Mouse (Mus musculus) left cerebral cortex, postnatal 14 days (tissue): ENCODE results near the gene Mapkbp1. TPM values are rescaled to one million over a fixed set of nuclear protein-coding genes. Genes with fewer than 3 reads are reported as not detected.

ENCODE experiments used
- DNase-seq, 2 experiments: peaks; one replicate each; pipeline ENCODE4 v3.0.0; 2021 to 2022; ENCODE audit warnings: low spot score in 2 of 2, mixed read lengths in 1 of 2
- intact Hi-C: fragments of 180-260 bp; cut with DNase I; formaldehyde crosslinking; loops from one replicate; pipeline ENCODE4 v1.15.1; 2025
- total RNA-seq, 2 experiments: library from RNA; stranded (reverse); gene quantifications; 2 replicates each; pipeline ENCODE4 v1.2.3; 2021

Mapkbp1 gene
- total RNA-seq, 2 experiments from 2014 or later, result 61.2 to 65.9 TPM

GRCm38 (mm10) chr2:120003970-120004369 is 31.5 kb downstream of the Mapkbp1 start:
- DNase-seq, result no peak
- intact Hi-C loops, result no loop called here

- DNase-seq, result no peak
- intact Hi-C loops, result no loop called here
Measured at GRCm38 (mm10) chr2:120006696-120007095, 34.2 kb downstream of the Mapkbp1 start.

DNA sequence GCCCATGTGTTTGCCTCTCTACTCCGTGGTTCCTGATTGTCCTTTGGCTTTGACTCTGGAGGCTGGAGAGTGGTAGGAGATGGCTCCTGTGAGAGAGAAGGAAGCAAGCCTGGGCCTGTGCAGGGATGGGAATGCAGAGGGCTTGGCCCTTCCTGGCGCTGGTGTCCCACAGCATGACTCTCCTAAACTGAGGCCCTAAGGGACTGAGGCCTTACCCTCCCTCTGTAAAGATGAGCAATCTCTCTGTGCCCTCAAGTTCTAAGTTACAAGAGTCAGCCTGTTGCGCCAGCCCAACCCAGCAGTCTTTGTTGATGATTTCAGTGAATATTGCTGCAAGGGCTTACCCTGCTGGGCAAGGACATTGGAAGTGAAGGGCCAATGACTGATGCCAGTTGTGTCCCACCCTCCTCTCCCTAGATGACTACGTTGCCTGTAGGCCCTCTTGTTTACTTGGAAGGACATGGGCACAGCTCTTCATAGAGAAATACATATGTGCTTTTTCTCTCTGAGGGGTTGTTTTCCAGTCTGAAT is 35.2 kb downstream of the Mapkbp1 start:
- DNase-seq, result no peak
- intact Hi-C loops, result no loop called here

DNA sequence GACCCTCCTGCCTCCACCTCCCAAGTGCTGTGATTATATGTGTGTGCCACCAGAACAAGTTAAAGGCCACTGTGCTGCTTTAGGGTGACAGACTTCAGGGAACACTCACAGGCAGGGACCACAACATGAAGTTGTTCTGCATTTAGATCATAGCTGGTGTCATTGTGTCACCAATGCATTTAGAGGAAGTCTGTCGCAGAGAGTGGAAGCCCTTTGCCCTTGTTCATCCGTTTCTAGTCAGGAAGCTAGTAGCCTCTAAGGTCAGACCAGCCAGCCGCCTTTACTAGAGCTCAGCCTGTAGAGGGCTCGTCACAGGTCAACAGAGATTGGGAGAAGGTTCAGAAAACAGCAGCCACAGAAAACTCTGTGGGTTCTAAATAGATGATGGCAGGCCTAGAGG is 36.2 kb downstream of the Mapkbp1 start:
- intact Hi-C loops, result no loop called here

GRCm38 (mm10) chr2:120011462-120012200 is 39.1 kb downstream of the Mapkbp1 start:
- DNase-seq, result peak; percentile 70 to 71

More for the DNA sequence above, 36.2 kb downstream of the Mapkbp1 start:
- DNase-seq, result no peak

DNA sequence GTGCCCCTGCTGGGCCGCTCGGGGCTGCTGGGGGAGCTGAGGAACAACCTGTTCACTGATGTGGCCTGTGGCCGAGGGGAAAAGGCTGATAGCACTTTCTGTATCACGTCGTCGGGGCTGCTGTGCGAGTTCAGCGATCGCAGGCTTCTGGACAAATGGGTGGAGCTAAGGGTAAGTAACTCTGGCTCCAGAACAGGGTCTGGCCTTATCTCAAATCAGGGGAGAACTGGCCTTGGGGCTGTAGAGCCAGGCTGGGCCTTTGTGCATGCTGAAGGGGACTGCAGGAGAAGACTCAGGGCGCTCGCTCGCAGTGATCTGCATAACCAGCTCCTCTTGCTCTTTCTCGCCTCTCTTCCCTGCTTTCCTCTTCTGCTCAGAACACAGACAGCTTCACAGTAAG is 40.4 kb downstream of the Mapkbp1 start:
- intact Hi-C loops, result no loop called here
- DNase-seq, result no peak

More at GRCm38 (mm10) chr2:120011462-120012200, 39.1 kb downstream of the Mapkbp1 start:
- intact Hi-C loops, result loop anchor here (2.0 kb wide), 1 partner anchor 41 kb away; no protein-coding TSS in a partner anchor

- intact Hi-C loops, result no loop called here
Measured at GRCm38 (mm10) chr2:120013831-120014486, 41.5 kb downstream of the Mapkbp1 start.

GRCm38 (mm10) chr2:120015882-120016281 is 43.4 kb downstream of the Mapkbp1 start:
- intact Hi-C loops, result no loop called here
- DNase-seq, result no peak

More at GRCm38 (mm10) chr2:120013831-120014486, 41.5 kb downstream of the Mapkbp1 start:
- DNase-seq, result no peak

- intact Hi-C loops, result no loop called here
- DNase-seq, result no peak
Measured at GRCm38 (mm10) chr2:120017599-120017998, 45.1 kb downstream of the Mapkbp1 start.

DNA sequence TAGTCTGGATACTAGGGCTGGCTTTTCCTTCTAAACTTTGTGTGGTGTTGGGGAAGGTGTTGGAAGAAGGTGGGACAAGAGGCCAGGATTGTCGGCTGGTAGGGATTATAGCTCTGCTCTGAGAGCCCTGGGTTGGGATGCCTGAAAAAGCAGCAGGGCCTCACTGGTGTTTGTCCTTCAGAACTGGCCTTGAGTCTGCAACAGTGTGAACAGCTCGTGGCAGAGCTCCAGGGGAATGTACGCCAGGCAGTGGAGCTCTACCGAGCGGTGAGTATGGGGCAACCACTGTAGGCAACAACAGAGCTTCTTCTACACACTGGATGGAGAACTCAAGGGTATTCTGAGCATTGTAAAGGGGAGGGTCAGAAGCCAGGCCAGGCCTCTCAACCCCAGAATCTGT is 51.8 kb downstream of the Mapkbp1 start:
- DNase-seq, result no peak
- intact Hi-C loops, result no loop called here

DNA sequence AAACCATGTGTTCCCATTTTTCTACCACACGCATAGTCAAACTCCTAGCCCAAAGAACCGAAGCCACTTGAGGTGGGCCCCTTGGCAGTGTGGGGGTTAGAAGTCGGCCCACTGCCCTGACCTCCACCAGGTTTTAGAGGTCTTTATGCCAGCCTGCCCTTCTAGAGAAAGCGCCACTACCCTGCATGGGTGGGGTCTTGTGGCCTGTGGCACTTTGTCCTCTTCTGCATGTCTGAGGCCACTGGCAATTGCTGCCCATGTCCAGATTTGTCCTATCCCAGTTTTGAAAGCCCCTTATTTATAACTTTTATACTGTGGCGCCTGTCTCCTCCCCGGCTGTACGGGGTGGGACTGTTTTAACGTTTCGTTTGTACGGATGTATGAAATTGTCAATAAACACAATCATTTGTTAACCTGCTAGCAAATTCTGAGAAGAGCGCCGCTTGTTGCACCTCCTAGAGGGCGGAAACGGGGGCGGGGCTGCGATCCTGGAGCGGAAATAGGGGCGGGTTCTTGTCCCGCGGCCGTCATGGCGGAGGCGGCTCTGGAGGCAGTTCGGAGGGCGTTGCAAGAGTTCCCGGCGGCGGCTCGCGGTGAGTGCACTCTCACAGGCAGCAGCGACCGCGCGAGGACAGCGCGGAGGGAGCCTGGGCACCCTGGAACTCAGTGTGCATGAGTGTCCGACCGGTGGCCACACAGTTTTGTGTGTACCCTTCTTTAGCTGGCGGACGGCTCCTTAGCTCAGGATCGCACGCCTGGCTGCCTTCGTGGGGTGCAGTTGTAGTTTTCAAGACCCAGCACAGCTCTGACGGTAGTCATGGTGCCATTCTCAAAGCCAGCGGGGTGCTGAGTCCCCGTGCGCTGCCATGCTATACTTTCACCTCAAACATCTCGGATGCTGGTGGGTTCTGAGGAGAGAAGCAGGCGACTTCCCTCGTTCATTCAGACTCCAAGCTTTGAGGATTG is 54.8 kb downstream of the Mapkbp1 start, which contains the start of the genes Jmjd7 and Gm28042:
Gene Jmjd7, plus strand, starts transcription at position 500 of the 966 bp plus-strand sequence.
Gene Gm28042, plus strand, starts transcription at position 510 of the 966 bp plus-strand sequence.
- intact Hi-C loops, result loop anchor here (5.0 kb wide), 1 partner anchor 55 kb away; the partner anchor contains the start of gene Mapkbp1
- DNase-seq, result peak; percentile 81 to 85

DNA sequence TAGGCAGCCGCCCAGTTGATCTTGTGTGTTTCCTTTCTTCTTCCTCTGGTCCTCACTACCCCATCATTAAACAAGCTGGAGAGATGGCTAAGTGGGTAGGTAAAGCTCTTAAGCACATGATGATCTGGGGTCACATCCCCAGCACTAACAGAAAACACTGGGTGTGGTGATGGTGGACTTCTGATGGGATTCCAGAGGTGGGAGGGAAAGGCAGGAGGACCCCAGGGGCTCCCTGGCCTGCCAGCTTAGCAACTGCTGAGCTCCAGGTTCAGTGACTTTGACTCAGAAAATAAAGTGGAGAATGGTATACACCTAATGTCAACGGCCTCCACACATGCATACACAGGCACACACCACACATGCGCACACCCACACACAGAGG is 55.4 kb downstream of the Mapkbp1 start:
- intact Hi-C loops, result loop anchor here (5.0 kb wide), 1 partner anchor 56 kb away; the partner anchor contains the start of gene Mapkbp1
- no peak for DNase-seq

GRCm38 (mm10) chr2:120030380-120030779 is 57.9 kb downstream of the Mapkbp1 start:
- intact Hi-C loops, result no loop called here
- no peak for DNase-seq

DNA sequence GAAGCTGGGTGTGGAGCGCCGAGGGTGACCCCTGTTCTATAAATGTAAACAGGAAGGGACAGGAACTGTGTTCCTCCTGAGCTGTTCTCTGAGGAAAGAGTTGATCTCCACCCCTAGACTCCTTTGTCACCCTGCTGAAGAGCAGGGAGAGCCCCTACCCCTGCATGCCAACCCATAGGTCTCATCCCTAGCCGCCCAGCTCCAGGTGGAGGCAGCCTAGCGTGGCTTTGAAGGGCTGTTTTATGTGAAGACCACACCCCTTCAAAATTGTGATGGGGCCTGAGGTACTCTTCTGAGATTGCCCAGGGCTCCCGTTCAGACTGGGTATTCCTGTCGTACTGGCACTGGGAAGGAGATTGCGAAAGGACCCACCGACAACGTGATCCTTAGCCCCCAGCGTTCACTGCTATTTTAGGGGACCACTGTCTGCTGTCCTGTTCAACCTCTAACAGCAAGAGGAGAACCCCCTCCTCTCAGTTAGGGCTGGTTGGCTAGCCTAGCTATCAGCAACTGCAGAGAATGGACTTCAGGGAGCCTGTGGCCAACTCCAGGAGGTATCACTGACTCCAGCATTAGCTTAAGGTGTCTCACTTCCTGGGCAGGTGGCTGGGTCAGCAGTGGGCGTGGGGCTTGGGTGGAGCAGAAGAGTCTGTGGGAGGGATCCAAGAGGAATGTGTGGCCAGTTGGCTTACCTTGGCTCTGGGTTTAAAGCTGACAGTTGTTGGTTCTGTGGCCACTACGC is 60.4 kb downstream of the Mapkbp1 start, which contains the start of gene Pla2g4b:
Gene Pla2g4b, plus strand, starts transcription at position 692 of the 742 bp plus-strand sequence.
- intact Hi-C loops, result no loop called here
- DNase-seq, result no peak

DNA sequence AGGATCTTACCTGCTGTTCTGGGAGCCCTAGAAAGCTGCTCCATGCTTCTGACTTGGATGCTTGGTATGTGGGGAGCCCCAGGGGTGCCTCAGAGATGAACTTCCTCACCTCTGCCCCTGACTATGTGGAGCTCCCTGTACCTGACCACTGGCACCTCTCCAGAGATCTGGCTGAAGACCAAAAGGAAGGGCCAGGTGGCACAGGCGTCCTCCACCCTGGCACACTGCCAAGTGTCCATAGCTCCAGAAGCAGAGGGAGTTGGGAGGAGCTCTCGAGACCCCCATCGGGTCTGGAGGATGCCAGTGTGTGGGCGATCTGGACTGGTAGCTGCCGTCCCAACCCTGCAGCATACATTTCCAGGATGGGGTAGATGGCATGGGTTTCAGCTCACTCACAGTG is 61.2 kb downstream of the Mapkbp1 start:
- intact Hi-C loops, result no loop called here

DNA sequence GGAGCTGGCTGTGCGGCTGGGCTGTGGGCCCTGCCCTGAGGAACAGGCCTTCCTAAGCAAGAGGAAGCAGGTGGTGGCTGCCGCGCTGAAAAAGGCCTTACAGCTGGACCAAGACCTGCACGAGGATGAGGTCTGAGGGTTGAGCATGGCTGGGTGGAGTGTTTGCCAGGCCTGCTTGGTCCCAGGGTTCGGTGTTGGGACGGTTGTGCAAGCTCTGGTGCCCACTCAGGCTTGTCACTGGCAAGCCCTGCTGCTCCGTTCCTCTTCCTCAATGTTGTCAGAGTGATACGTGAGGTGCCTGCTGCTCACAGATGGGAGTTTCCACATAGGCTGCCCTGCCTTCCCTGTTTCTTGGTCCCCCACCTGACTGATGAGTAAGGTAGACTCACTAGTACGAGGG is 65.2 kb downstream of the Mapkbp1 start:
- DNase-seq, result no peak
- intact Hi-C loops, result no loop called here

More for the DNA sequence above, 61.2 kb downstream of the Mapkbp1 start:
- DNase-seq, result no peak

DNA sequence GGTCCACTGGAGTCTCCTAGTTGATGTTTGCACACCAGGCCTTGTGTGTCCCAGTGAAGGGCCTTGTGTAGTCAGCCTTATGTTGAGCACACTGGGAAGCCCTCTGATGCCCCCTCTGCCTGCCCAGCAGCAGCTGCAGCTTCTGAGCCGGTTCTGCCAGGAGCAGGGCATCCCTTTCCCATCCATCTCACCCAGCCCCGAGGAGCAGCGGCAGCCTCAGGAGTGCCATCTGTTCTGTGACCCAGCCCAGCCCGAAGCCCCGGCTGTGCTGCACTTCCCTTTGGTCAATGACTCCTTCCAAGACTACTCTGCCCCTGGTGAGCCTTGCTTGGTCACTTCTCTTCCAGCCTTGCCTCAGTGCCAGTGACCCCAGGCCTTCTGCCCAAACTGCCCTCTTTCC is 68.5 kb downstream of the Mapkbp1 start:
- intact Hi-C loops, result no loop called here
- no peak for DNase-seq

- DNase-seq, result peak; percentile 57 to 76
- intact Hi-C loops, result no loop called here
Measured at GRCm38 (mm10) chr2:120044101-120044603, 71.7 kb downstream of the Mapkbp1 start.
